Mouse (Mus musculus): ENCODE results near the gene Ap2b1. TPM values are rescaled to one million over a fixed set of nuclear protein-coding genes. Genes with fewer than 3 reads are reported as not detected.
A peak's percentile ranks its signal among the peaks of the same experiment; 100 is the strongest.
"Not testable (repeated sequence)": the region's sequence is repeated elsewhere in the genome, so short reads cannot be mapped to it uniquely, and the experiment has no call there.

Ap2b1 gene
- polyA plus RNA-seq, 1 experiment from 2014 or later = 117 TPM

GRCm38 (mm10) chr11:83302526-83303251 lies 3.9 kb downstream of the Ap2b1 start, which contains the start of gene Pex12:
Gene Pex12, minus strand, starts transcription at chr11:83302586.
- H3K4me3 ChIP-seq = peak within 1 kb of the TSS; percentile 99
- no peaks in the 10 kb centered on the region for H3K36me3 ChIP-seq
- peak within 1 kb of the TSS; percentile 58 for H3K4me2 ChIP-seq
- H3K9ac ChIP-seq = peak within 1 kb of the TSS; percentile 100
- H3K27me3 ChIP-seq = no peaks in the 10 kb centered on the region
- H3K27ac ChIP-seq (replicated peaks) = peak within 1 kb of the TSS; percentile 98
- peaks cover 56% of the 10 kb centered on the region for H3K4me1 ChIP-seq (replicated peaks)
- ATAC-seq (ENCODE audit: low FRiP score, low read depth) = peak; percentile 82
- WGBS = under 1% methylated on average over 51 of the region's 51 CpGs
- H3K9me3 ChIP-seq = no peaks in the 10 kb centered on the region

GRCm38 (mm10) chr11:83303751-83304150 lies 4.9 kb downstream of the Ap2b1 start:
- Histone ChIP-seq H3K27ac (replicated peaks) (no peak overlapping the region), H3K27me3 (no peaks in the 10 kb centered on the region), H3K4me1 (replicated peaks) (peaks cover 50% of the 10 kb centered on the region), H3K4me3 (peak overlapping the region; percentile 99), H3K9ac (peak overlapping the region; percentile 100), H3K9me3 (no peaks in the 10 kb centered on the region), H3K4me2 (peak overlapping the region; percentile 58), H3K36me3 (peaks cover 8% of the 10 kb centered on the region)
- WGBS = 62% methylated on average over 5 of the region's 5 CpGs
- no peak for ATAC-seq (ENCODE audit: low FRiP score, low read depth)

GRCm38 (mm10) chr11:83304485-83304884 lies 5.7 kb downstream of the Ap2b1 start:
- H3K4me3 ChIP-seq = peak overlapping the region; percentile 99
- no peak for ATAC-seq (ENCODE audit: low FRiP score, low read depth)
- peaks cover 50% of the 10 kb centered on the region for H3K4me1 ChIP-seq (replicated peaks)
- H3K9ac ChIP-seq = no peak overlapping the region
- peaks cover 10% of the 10 kb centered on the region for H3K36me3 ChIP-seq
- no peak overlapping the region for H3K27ac ChIP-seq (replicated peaks)
- no peaks in the 10 kb centered on the region for H3K27me3 ChIP-seq
- H3K4me2 ChIP-seq = peak overlapping the region; percentile 58
- H3K9me3 ChIP-seq = no peaks in the 10 kb centered on the region
- WGBS = 92% methylated on average over 2 of the region's 2 CpGs

GRCm38 (mm10) chr11:83306700-83307253 lies 8.0 kb downstream of the Ap2b1 start:
- ATAC-seq (ENCODE audit: low FRiP score, low read depth) = no peak
- Histone ChIP-seq H3K4me3 (no peak overlapping the region), H3K27ac (replicated peaks) (no peak overlapping the region), H3K36me3 (peaks cover 19% of the 10 kb centered on the region), H3K9me3 (no peaks in the 10 kb centered on the region), H3K9ac (no peak overlapping the region), H3K4me1 (replicated peaks) (peaks cover 41% of the 10 kb centered on the region), H3K27me3 (no peaks in the 10 kb centered on the region), H3K4me2 (no peak overlapping the region)
- 88% methylated on average over 4 of the region's 4 CpGs for WGBS

- no peak for ATAC-seq (ENCODE audit: low FRiP score, low read depth)
- no peaks in the 10 kb centered on the region for H3K27me3 ChIP-seq
- H3K36me3 ChIP-seq = peaks cover 32% of the 10 kb centered on the region
- H3K4me3 ChIP-seq = no peak overlapping the region
- no peak overlapping the region for H3K27ac ChIP-seq (replicated peaks)
- H3K4me2 ChIP-seq = no peak overlapping the region
- WGBS = 62% methylated on average over 5 of the region's 5 CpGs
- H3K9me3 ChIP-seq = no peaks in the 10 kb centered on the region
- no peak overlapping the region for H3K9ac ChIP-seq
- 0 out of 2 replicates have a peak, but pooled peaks cover 4% of the 10 kb centered on the region for H3K4me1 ChIP-seq (replicated peaks)
These were observed 13.6 kb downstream of the Ap2b1 start for GRCm38 (mm10) chr11:83312471-83312870.

GRCm38 (mm10) chr11:83319048-83319447 lies 20.2 kb downstream of the Ap2b1 start:
- H3K9ac ChIP-seq = no peak overlapping the region
- 91% methylated on average over 4 of the region's 4 CpGs for WGBS

GRCm38 (mm10) chr11:83326692-83327091 lies 27.9 kb downstream of the Ap2b1 start:
- not testable (repeated sequence) for H3K9me3 ChIP-seq; H3K4me3 ChIP-seq; H3K27me3 ChIP-seq; H3K4me2 ChIP-seq; H3K4me1 ChIP-seq (replicated peaks); H3K9ac ChIP-seq; H3K27ac ChIP-seq (replicated peaks); ATAC-seq (ENCODE audit: low FRiP score, low read depth)
- peaks cover 71% of the 10 kb centered on the region for H3K36me3 ChIP-seq
- WGBS = 84% methylated on average over 3 of the region's 3 CpGs

More at GRCm38 (mm10) chr11:83319048-83319447, 20.2 kb downstream of the Ap2b1 start:
- Histone ChIP-seq H3K27ac (replicated peaks) (no peak overlapping the region), H3K27me3 (no peaks in the 10 kb centered on the region), H3K9me3 (no peaks in the 10 kb centered on the region), H3K36me3 (peaks cover 50% of the 10 kb centered on the region), H3K4me1 (replicated peaks) (no peaks in the 10 kb centered on the region), H3K4me2 (no peak overlapping the region), H3K4me3 (no peak overlapping the region)
- no peak for ATAC-seq (ENCODE audit: low FRiP score, low read depth)

- ATAC-seq (ENCODE audit: low FRiP score, low read depth) = no peak
- Histone ChIP-seq H3K27me3 (no peaks in the 10 kb centered on the region), H3K9ac (no peak overlapping the region), H3K36me3 (peaks cover 64% of the 10 kb centered on the region), H3K9me3 (no peaks in the 10 kb centered on the region), H3K4me2 (no peak overlapping the region), H3K4me1 (replicated peaks) (no peaks in the 10 kb centered on the region), H3K4me3 (no peak overlapping the region), H3K27ac (replicated peaks) (no peak overlapping the region)
- WGBS = 62% methylated on average over 3 of the region's 3 CpGs
These were observed 28.6 kb downstream of the Ap2b1 start for GRCm38 (mm10) chr11:83327427-83327826.

GRCm38 (mm10) chr11:83335826-83336225 lies 37.0 kb downstream of the Ap2b1 start:
- WGBS = 91% methylated on average over 7 of the region's 7 CpGs

GRCm38 (mm10) chr11:83339705-83340104 lies 40.9 kb downstream of the Ap2b1 start:
- Histone ChIP-seq H3K27me3 (no peaks in the 10 kb centered on the region), H3K4me3 (no peak overlapping the region), H3K36me3 (peaks cover 87% of the 10 kb centered on the region), H3K4me1 (replicated peaks) (no peaks in the 10 kb centered on the region), H3K4me2 (no peak overlapping the region), H3K27ac (replicated peaks) (no peak overlapping the region), H3K9ac (no peak overlapping the region), H3K9me3 (no peaks in the 10 kb centered on the region)
- no peak for ATAC-seq (ENCODE audit: low FRiP score, low read depth)
- WGBS = 13% methylated on average over 2 of the region's 2 CpGs

More at GRCm38 (mm10) chr11:83335826-83336225, 37.0 kb downstream of the Ap2b1 start:
- Histone ChIP-seq H3K9ac (no peak overlapping the region), H3K36me3 (peaks cover 71% of the 10 kb centered on the region), H3K4me1 (replicated peaks) (no peaks in the 10 kb centered on the region), H3K27ac (replicated peaks) (no peak overlapping the region), H3K9me3 (no peaks in the 10 kb centered on the region), H3K4me3 (no peak overlapping the region), H3K27me3 (no peaks in the 10 kb centered on the region), H3K4me2 (no peak overlapping the region)
- no peak for ATAC-seq (ENCODE audit: low FRiP score, low read depth)

GRCm38 (mm10) chr11:83341716-83342245 lies 43.0 kb downstream of the Ap2b1 start:
- Histone ChIP-seq H3K9me3 (no peaks in the 10 kb centered on the region), H3K9ac (no peak overlapping the region), H3K4me3 (no peak overlapping the region), H3K27ac (replicated peaks) (no peak overlapping the region), H3K4me1 (replicated peaks) (no peaks in the 10 kb centered on the region), H3K36me3 (peaks cover 82% of the 10 kb centered on the region), H3K4me2 (no peak overlapping the region), H3K27me3 (no peaks in the 10 kb centered on the region)
- WGBS = 82% methylated on average over 3 of the region's 3 CpGs
- no peak for ATAC-seq (ENCODE audit: low FRiP score, low read depth)

GRCm38 (mm10) chr11:83355428-83355827 lies 56.6 kb downstream of the Ap2b1 start:
- Histone ChIP-seq H3K27ac (replicated peaks) (no peak overlapping the region; the same call in 1 of the 2 replicates), H3K4me2 (no peak overlapping the region), H3K9ac (no peak overlapping the region), H3K9me3 (no peaks in the 10 kb centered on the region), H3K27me3 (no peaks in the 10 kb centered on the region), H3K4me1 (replicated peaks) (no peaks in the 10 kb centered on the region), H3K4me3 (no peak overlapping the region), H3K36me3 (peaks cover 39% of the 10 kb centered on the region)
- ATAC-seq (ENCODE audit: low FRiP score, low read depth) = no peak
- 66% methylated on average over 5 of the region's 5 CpGs for whole genome bisulfite sequencing
